Mouse (Mus musculus) CH12.LX (cell line): ENCODE data around the gene Timp2. TPM values are rescaled to one million over a fixed set of nuclear protein-coding genes. Genes with fewer than 3 reads are reported as not detected.

Experiments
- DNase-seq: peaks from one replicate; pipeline ENCODE4 v3.0.0-alpha.2; 2013; ENCODE audit errors: extremely low read depth
- H3K27ac ChIP-seq: 2 replicates; pipeline ENCODE4 v1.5.1; 2012; ENCODE audit warnings: low read depth, mild to moderate bottlenecking, control low read depth, moderate library complexity; ENCODE audit not compliant: insufficient read depth
- H3K27me3 ChIP-seq: replicated peaks from 2 replicates; pipeline ENCODE3; 2012; ENCODE audit warnings: inconsistent platforms
- H3K36me3 ChIP-seq, 2 experiments: replicated peaks in 1 of 2; 2 replicates each; pipeline versions ENCODE3 to v1.6.1; 2012; ENCODE audit warnings: inconsistent platforms in 1 of 2, low read length in 1 of 2, mild to moderate bottlenecking in 1 of 2, mixed read lengths in 1 of 2, moderate library complexity in 1 of 2; ENCODE audit not compliant: control insufficient read depth in 1 of 2, insufficient read depth in 1 of 2
- H3K4me1 ChIP-seq, 2 experiments: 2 replicates each; pipeline ENCODE4 v1.6.1; 2012; ENCODE audit warnings: inconsistent platforms in 1 of 2, moderate library complexity in 1 of 2; ENCODE audit not compliant: insufficient read depth in 2 of 2, control insufficient read depth in 1 of 2
- H3K4me2 ChIP-seq: 2 replicates; pipeline ENCODE4 v1.6.1; 2012; ENCODE audit warnings: low read depth, mild to moderate bottlenecking, control low read depth; ENCODE audit not compliant: poor library complexity, insufficient read depth, severe bottlenecking
- H3K4me3 ChIP-seq, 3 experiments: fragments of 150-350 bp in 1 of 3; sonication (generic) in 1 of 3; replicated peaks in 1 of 3; 2 replicates each; pipeline versions ENCODE3 to v1.5.1; 2011 to 2012; ENCODE audit warnings: low read depth in 2 of 3, low read length in 2 of 3, mild to moderate bottlenecking in 2 of 3, moderate library complexity in 2 of 3, control low read depth in 1 of 3, improper control_type of control experiment in 1 of 3, inconsistent platforms in 1 of 3, mixed read lengths in 1 of 3; ENCODE audit not compliant: poor library complexity in 1 of 3
- H3K79me2 ChIP-seq: replicated peaks from 2 replicates; pipeline ENCODE4 v1.6.1; 2012; ENCODE audit warnings: mild to moderate bottlenecking, moderate library complexity; ENCODE audit not compliant: control insufficient read depth, poor library complexity, insufficient read depth, severe bottlenecking; ENCODE audit errors: extremely low read depth
- H3K9ac ChIP-seq: 2 replicates; pipeline ENCODE4 v1.6.1; 2012; ENCODE audit warnings: low read depth, mild to moderate bottlenecking, control low read depth, moderate library complexity; ENCODE audit not compliant: insufficient read depth
- H3K9me3 ChIP-seq: replicated peaks from 2 replicates; pipeline ENCODE3; 2012; ENCODE audit warnings: low read length, inconsistent platforms, mixed read lengths
- BHLHE40 ChIP-seq: IDR thresholded peaks from 2 replicates; pipeline ENCODE4 v1.6.1; 2011; ENCODE audit warnings: mild to moderate bottlenecking, low read depth, low read length, improper control_type of control experiment
- CHD1 ChIP-seq: IDR thresholded peaks from 2 replicates; pipeline ENCODE4 v1.6.1; 2012; ENCODE audit warnings: low read depth, low read length, improper control_type of control experiment, inconsistent platforms
- CHD2 ChIP-seq: IDR thresholded peaks from 2 replicates; pipeline ENCODE4 v1.6.1; 2011; ENCODE audit warnings: low read length, improper control_type of control experiment
- E2F4 ChIP-seq: IDR thresholded peaks from 2 replicates; pipeline ENCODE4 v1.6.1; 2011; ENCODE audit warnings: low read depth, low read length, improper control_type of control experiment; ENCODE audit not compliant: insufficient replicate concordance
- ELF1 ChIP-seq: IDR thresholded peaks from 2 replicates; pipeline ENCODE4 v1.6.1; 2014; ENCODE audit warnings: low read depth, mild to moderate bottlenecking, inconsistent platforms, low read length, improper control_type of control experiment
- EP300 ChIP-seq: IDR thresholded peaks from 2 replicates; pipeline ENCODE4 v1.6.1; 2011; ENCODE audit warnings: low read length, improper control_type of control experiment
- ETS1 ChIP-seq: conservative IDR thresholded peaks from 2 replicates; pipeline ENCODE4 v1.6.1; 2012; ENCODE audit warnings: low read depth, mild to moderate bottlenecking, inconsistent platforms, low read length, improper control_type of control experiment, moderate library complexity
- HCFC1 ChIP-seq: IDR thresholded peaks from 2 replicates; pipeline ENCODE4 v1.6.1; 2012; ENCODE audit warnings: low read depth, mild to moderate bottlenecking, inconsistent platforms, low read length, improper control_type of control experiment
- IRF4 ChIP-seq: IDR thresholded peaks from 2 replicates; pipeline ENCODE4 v1.6.1; 2014; ENCODE audit warnings: low read depth, mild to moderate bottlenecking, inconsistent platforms, low read length, improper control_type of control experiment
- JUND ChIP-seq: conservative IDR thresholded peaks from 2 replicates; pipeline ENCODE4 v1.6.1; 2011; ENCODE audit warnings: low read depth, low read length, improper control_type of control experiment
- MAFK ChIP-seq: IDR thresholded peaks from 2 replicates; pipeline ENCODE4 v1.6.1; 2011; ENCODE audit warnings: low read length, improper control_type of control experiment; ENCODE audit not compliant: insufficient replicate concordance
- MAX ChIP-seq: IDR thresholded peaks from 2 replicates; pipeline ENCODE4 v1.6.1; 2011; ENCODE audit warnings: low read length, improper control_type of control experiment
- MEF2A ChIP-seq: IDR thresholded peaks from 2 replicates; pipeline ENCODE4 v1.6.1; 2014; ENCODE audit warnings: low read depth, mild to moderate bottlenecking, inconsistent platforms, low read length, improper control_type of control experiment, borderline replicate concordance
- MXI1 ChIP-seq: IDR thresholded peaks from 2 replicates; pipeline ENCODE4 v1.6.1; 2011; ENCODE audit warnings: mild to moderate bottlenecking, low read depth, low read length, improper control_type of control experiment
- PAX5 ChIP-seq: IDR thresholded peaks from 2 replicates; pipeline ENCODE4 v1.6.1; 2012; ENCODE audit warnings: low read length, inconsistent platforms, mixed read lengths
- POLR2A ChIP-seq: IDR thresholded peaks from 2 replicates; pipeline ENCODE4 v1.6.1; 2011; ENCODE audit warnings: low read depth, mild to moderate bottlenecking, improper control_type of control experiment, low read length
- POLR2AphosphoS2 ChIP-seq: IDR thresholded peaks from 2 replicates; pipeline ENCODE4 v1.6.1; 2011; ENCODE audit warnings: low read depth, low read length, improper control_type of control experiment
- RAD21 ChIP-seq: IDR thresholded peaks from 2 replicates; pipeline ENCODE4 v1.6.1; 2011; ENCODE audit warnings: low read depth, mild to moderate bottlenecking, low read length, improper control_type of control experiment, moderate library complexity
- RCOR1 ChIP-seq: conservative IDR thresholded peaks from 2 replicates; pipeline ENCODE4 v1.6.1; 2012; ENCODE audit warnings: low read depth, mild to moderate bottlenecking, inconsistent platforms, low read length, improper control_type of control experiment
- SMC3 ChIP-seq: IDR thresholded peaks from 2 replicates; pipeline ENCODE4 v1.6.1; 2011; ENCODE audit warnings: low read depth, low read length, improper control_type of control experiment
- TBP ChIP-seq: conservative IDR thresholded peaks from 2 replicates; pipeline ENCODE4 v1.6.1; 2011; ENCODE audit warnings: low read depth, low read length, improper control_type of control experiment
- UBTF ChIP-seq: IDR thresholded peaks from 2 replicates; pipeline ENCODE4 v1.6.1; 2012; ENCODE audit warnings: low read depth, mild to moderate bottlenecking, inconsistent platforms, low read length, improper control_type of control experiment, moderate library complexity
- USF1 ChIP-seq: IDR thresholded peaks from 2 replicates; pipeline ENCODE4 v1.6.1; 2014; ENCODE audit warnings: low read depth, mild to moderate bottlenecking, inconsistent platforms, low read length, improper control_type of control experiment
- ZKSCAN1 ChIP-seq: IDR thresholded peaks from 2 replicates; pipeline ENCODE4 v1.6.1; 2012; ENCODE audit warnings: low read depth, inconsistent platforms, low read length, improper control_type of control experiment, borderline replicate concordance
- ZMIZ1 ChIP-seq: IDR thresholded peaks from 2 replicates; pipeline ENCODE4 v1.6.1; 2012; ENCODE audit warnings: low read depth, mild to moderate bottlenecking, inconsistent platforms, low read length, improper control_type of control experiment
- ZNF384 ChIP-seq: IDR thresholded peaks from 2 replicates; pipeline ENCODE4 v1.6.1; 2012; ENCODE audit warnings: low read depth, low read length, improper control_type of control experiment, inconsistent platforms
- dilution Hi-C: fragments of 300-500 bp; cut with MboI; formaldehyde crosslinking; loops from 2 replicates; pipeline ENCODE4 v1.14.3; 2020; ENCODE audit warnings: low sequenced_read_pairs; ENCODE audit not compliant: extremely low pct_unique_long_range_greater_than_20kb, extremely low pct_ligation_motif_present
- in situ Hi-C: fragments of 300-500 bp; cut with MboI; formaldehyde crosslinking; loops from 3 replicates; pipeline ENCODE4 v1.14.3; 2019; ENCODE audit warnings: low sequenced_read_pairs, low pct_ligation_motif_present, low pct_unique_long_range_greater_than_20kb, mixed read lengths
- polyA plus RNA-seq: library from polyadenylated mRNA; unstranded; fragments of >175 nt; gene quantifications from 2 replicates; pipeline ENCODE4 v1.2.1, GENCODE M21; 2012; ENCODE audit warnings: low read depth; ENCODE audit not compliant: insufficient read length
- total RNA-seq, 2 experiments: library from RNA; depleted of rRNA; stranded (reverse); fragments of 300-350 nt in 1 of 2; fragments of >200 nt in 1 of 2; gene quantifications; 2 replicates each; pipeline ENCODE4 v1.2.3; 2012 to 2014

The Timp2 gene
- total and polyA plus RNA-seq, 3 experiments, result 0.34 TPM; not detected in 2

DNA sequence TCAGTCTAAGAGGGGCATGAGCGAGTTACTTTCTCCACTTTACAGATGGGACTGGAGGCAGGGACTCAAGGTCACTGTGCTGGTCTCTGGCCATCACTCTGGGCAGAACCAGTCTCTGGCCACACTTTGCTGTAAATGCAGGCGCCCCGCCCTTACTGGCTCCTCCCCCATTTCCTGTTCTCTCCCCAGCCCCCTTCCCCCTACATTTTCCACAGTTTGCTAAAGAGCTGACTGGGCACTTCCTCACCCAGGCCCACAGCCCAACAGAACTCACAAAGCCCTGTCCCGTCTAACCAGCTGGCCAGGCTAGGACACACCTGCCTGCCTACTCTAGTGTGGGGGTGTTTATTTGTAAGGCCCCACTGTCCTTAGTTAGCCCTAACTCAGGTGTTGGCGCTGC, 6.7 kb downstream of the Timp2 start (continued):
- TF ChIP-seq MAFK (peak; percentile 99), POLR2A (peak; percentile 69), SMC3 (no peak), ETS1 (peak; percentile 43), TBP (0 out of 2 replicates have a peak, but pooled peaks have one; percentile 21), RAD21 (no peak), MEF2A (no peak), HCFC1 (no peak), IRF4 (peak; percentile 53; the same call in 1 of the 2 replicates), CHD2 (peak; percentile 70), E2F4 (no peak)
- TF ChIP-seq, all 38 proteins: peak for 11

GRCm38 (mm10) chr11:118348419-118348818, 7.1 kb downstream of the Timp2 start:
- in situ Hi-C loops, result no loop called here
- Histone ChIP-seq H3K4me2 (peak overlapping the region; percentile 43), H3K36me3 (no peaks in the 10 kb centered on the region), H3K27ac (no peak overlapping the region), H3K9me3 (no peaks in the 10 kb centered on the region), H3K4me1 (peaks cover 24 to 52% of the 10 kb centered on the region in 2 experiments), H3K4me3 (peak overlapping the region in 1 of 3 experiments; percentile 5), H3K9ac (0 out of 2 replicates have a peak overlapping the region, but pooled peaks have one; percentile 1), H3K27me3 (peaks cover 8% of the 10 kb centered on the region), H3K79me2 (no peaks in the 10 kb centered on the region)
- TF ChIP-seq ZNF384 (no peak), EP300 (0 out of 2 replicates have a peak, but pooled peaks have one; percentile 15), BHLHE40 (peak; percentile 30; the same call in 1 of the 2 replicates)
- dilution Hi-C loops, result no loop called here
- DNase-seq, result peak; percentile 37

DNA sequence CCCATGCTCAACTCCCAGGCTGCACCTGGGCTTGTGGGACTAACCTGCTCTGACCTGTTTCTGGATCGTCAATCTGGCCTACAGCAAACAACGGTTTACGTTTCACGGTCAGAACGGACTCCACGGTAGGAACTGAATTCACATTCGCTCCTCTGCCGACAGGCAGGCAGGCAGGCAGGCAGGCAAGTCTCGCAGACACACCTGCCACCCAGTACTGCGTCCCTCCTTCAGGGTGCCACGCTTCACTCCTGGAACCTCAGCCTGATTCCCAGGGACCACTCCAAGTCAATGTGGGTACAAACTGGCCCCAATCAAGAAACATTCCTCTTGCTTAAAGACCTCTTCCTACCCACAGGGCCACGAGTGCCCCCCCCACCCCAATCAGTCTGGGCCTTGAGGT, 7.6 kb downstream of the Timp2 start:
- in situ Hi-C loops, result no loop called here
- H3K27me3 ChIP-seq, result peaks cover 3% of the 10 kb centered on the region
- H3K9ac ChIP-seq, result no peak overlapping the region
- H3K4me1 ChIP-seq, result peaks cover 24 to 57% of the 10 kb centered on the region in 2 experiments
- H3K79me2 ChIP-seq, result no peaks in the 10 kb centered on the region
- no peaks in the 10 kb centered on the region for H3K36me3 ChIP-seq
- H3K4me3 ChIP-seq, result no peak overlapping the region
- dilution Hi-C loops, result no loop called here
- DNase-seq, result no peak
- no peak overlapping the region for H3K27ac ChIP-seq
- no peak for TF ChIP-seq ZMIZ1
- no peak for TF ChIP-seq MXI1
- no peak for TF ChIP-seq ELF1
- TF ChIP-seq CHD1, result no peak
- no peak for TF ChIP-seq ZNF384
- no peak for TF ChIP-seq POLR2A
- no peak for TF ChIP-seq MEF2A
- TF ChIP-seq MAX, result no peak
- TF ChIP-seq PAX5, result no peak
- TF ChIP-seq JUND, result no peak
- no peak for TF ChIP-seq HCFC1
- TF ChIP-seq SMC3, result no peak
- TF ChIP-seq RCOR1, result no peak
- no peak for TF ChIP-seq USF1
- TF ChIP-seq POLR2AphosphoS2, result no peak
- no peak for TF ChIP-seq ZKSCAN1
- no peak for TF ChIP-seq UBTF
- H3K9me3 ChIP-seq, result no peaks in the 10 kb centered on the region
- H3K4me2 ChIP-seq, result no peak overlapping the region
